Mouse (Mus musculus): Measurements from ENCODE around the gene Sf3b6. TPM values are rescaled to one million over a fixed set of nuclear protein-coding genes. Genes with fewer than 3 reads are reported as not detected.
A peak's percentile ranks its signal among the peaks of the same experiment; 100 is the strongest.

Sf3b6 gene
- polyA plus RNA-seq, 1 experiment, result not detected

- 2% methylated on average over 24 of the region's 24 CpGs for WGBS
- Histone ChIP-seq H3K4me1 (ENCODE audit: control insufficient read depth, insufficient read depth, low read length) (peaks cover 9% of the 10 kb centered on the region; the same call in 1 of the 2 replicates), H3K27ac (ENCODE audit: insufficient read depth, low read depth, low read length) (no peak within 1 kb of the TSS), H3K4me3 (ENCODE audit: insufficient read depth, low read depth, low read length) (peak within 1 kb of the TSS; percentile 15)
- TF ChIP-seq CTCF (IDR thresholded peaks at IDR 0.05; ENCODE audit: insufficient read depth, low read depth, low read length), result no peak
- TF ChIP-seq POLR2A (IDR thresholded peaks at IDR 0.05; ENCODE audit: insufficient read depth, low read depth, low read length), result no peak
Observed at GRCm38 (mm10) chr12:4874161-4874927, 57.0 kb downstream of the Sf3b6 start, which contains the start of gene Mfsd2b. Gene Mfsd2b, minus strand, starts transcription at chr12:4874359.

GRCm38 (mm10) chr12:4875623-4876022, 58.3 kb downstream of the Sf3b6 start:
- Histone ChIP-seq H3K4me1 (ENCODE audit: control insufficient read depth, insufficient read depth, low read length) (peaks cover 9% of the 10 kb centered on the region; the same call in 1 of the 2 replicates), H3K4me3 (ENCODE audit: insufficient read depth, low read depth, low read length) (no peak overlapping the region), H3K27ac (ENCODE audit: insufficient read depth, low read depth, low read length) (no peak overlapping the region)
- 77% methylated on average over 8 of the region's 8 CpGs for WGBS
- no peak for TF ChIP-seq POLR2A (IDR thresholded peaks at IDR 0.05; ENCODE audit: insufficient read depth, low read depth, low read length)

Other genes with a start within 250 kb of the Sf3b6 start
- not detected in 2 replicates for gene Itsn2, start 224.9 kb upstream of the Sf3b6 start, polyA plus RNA-seq (2012; ENCODE audit: insufficient read depth, insufficient read length, low replicate concordance, missing spikeins)
- not detected in 2 replicates for gene Gm3625, start 224.6 kb upstream of the Sf3b6 start, polyA plus RNA-seq (2012; ENCODE audit: insufficient read depth, insufficient read length, low replicate concordance, missing spikeins)
- gene Fam228a, start 79.1 kb upstream of the Sf3b6 start, polyA plus RNA-seq (2012; ENCODE audit: insufficient read depth, insufficient read length, low replicate concordance, missing spikeins), result not detected in 2 replicates
- not detected in 2 replicates for gene Pfn4, start 48.5 kb upstream of the Sf3b6 start, polyA plus RNA-seq (2012; ENCODE audit: insufficient read depth, insufficient read length, low replicate concordance, missing spikeins)
- not detected in 2 replicates for gene Fam228b, start 48.3 kb upstream of the Sf3b6 start, polyA plus RNA-seq (2012; ENCODE audit: insufficient read depth, insufficient read length, low replicate concordance, missing spikeins)
- not detected in 2 replicates for gene Fkbp1b, start 24.0 kb downstream of the Sf3b6 start, polyA plus RNA-seq (2012; ENCODE audit: insufficient read depth, insufficient read length, low replicate concordance, missing spikeins)
- gene Wdcp, start 25.8 kb downstream of the Sf3b6 start, polyA plus RNA-seq (2012; ENCODE audit: insufficient read depth, insufficient read length, low replicate concordance, missing spikeins), result not detected in 2 replicates
- not detected in 2 replicates for gene Mfsd2b, start 56.8 kb downstream of the Sf3b6 start, polyA plus RNA-seq (2012; ENCODE audit: insufficient read depth, insufficient read length, low replicate concordance, missing spikeins)
- gene Ubxn2a, start 90.2 kb downstream of the Sf3b6 start, polyA plus RNA-seq (2012; ENCODE audit: insufficient read depth, insufficient read length, low replicate concordance, missing spikeins), result not detected in 2 replicates
- gene Atad2b, start 99.8 kb downstream of the Sf3b6 start, polyA plus RNA-seq (2012; ENCODE audit: insufficient read depth, insufficient read length, low replicate concordance, missing spikeins), result not detected in 2 replicates